Mouse (Mus musculus): ENCODE data around the gene Metap1d.

Gene Metap1d

GRCm38 (mm10) chr2:71453161-71453916, at the start of gene Metap1d:
TSS of gene Metap1d (plus strand) at chr2:71453276.
- WGBS, result under 1% methylated on average over 61 of the region's 61 CpGs

- 92% methylated on average over 1 of the region's 1 CpGs for WGBS
Observed at GRCm38 (mm10) chr2:71405613-71406012, 47.5 kb upstream of the Metap1d start.

GRCm38 (mm10) chr2:71418760-71419280, 34.3 kb upstream of the Metap1d start:
- WGBS, result 65% methylated on average over 3 of the region's 3 CpGs

- 84% methylated on average over 3 of the region's 3 CpGs for WGBS
Observed at GRCm38 (mm10) chr2:71419408-71419807, 33.7 kb upstream of the Metap1d start.

GRCm38 (mm10) chr2:71420895-71421425, 32.1 kb upstream of the Metap1d start:
- WGBS, result 88% methylated on average over 9 of the region's 9 CpGs

GRCm38 (mm10) chr2:71424545-71424944, 28.5 kb upstream of the Metap1d start:
- WGBS, result 81% methylated on average over 4 of the region's 4 CpGs

GRCm38 (mm10) chr2:71435440-71435839, 17.6 kb upstream of the Metap1d start:
- 86% methylated on average over 4 of the region's 4 CpGs for WGBS

- WGBS, result 65% methylated on average over 2 of the region's 2 CpGs
Observed at GRCm38 (mm10) chr2:71443376-71443775, 9.7 kb upstream of the Metap1d start.

- 45% methylated on average over 17 of the region's 17 CpGs for WGBS
Observed at GRCm38 (mm10) chr2:71445536-71446196, 7.4 kb upstream of the Metap1d start.

GRCm38 (mm10) chr2:71449604-71450003, 3.5 kb upstream of the Metap1d start:
- 30% methylated on average over 2 of the region's 2 CpGs for whole genome bisulfite sequencing

- whole genome bisulfite sequencing, result 63% methylated on average over 5 of the region's 5 CpGs
Observed at GRCm38 (mm10) chr2:71451761-71452160, 1.3 kb upstream of the Metap1d start.

GRCm38 (mm10) chr2:71453917-71454260, 813 bp downstream of the Metap1d start:
- 27% methylated on average over 4 of the region's 4 CpGs for WGBS

- 70% methylated on average over 13 of the region's 13 CpGs for WGBS
Observed at GRCm38 (mm10) chr2:71458624-71459023, 5.5 kb downstream of the Metap1d start.

- 97% methylated on average over 1 of the region's 1 CpGs for WGBS
Observed at GRCm38 (mm10) chr2:71459659-71460058, 6.6 kb downstream of the Metap1d start.

GRCm38 (mm10) chr2:71461139-71461538, 8.1 kb downstream of the Metap1d start:
- WGBS, result 77% methylated on average over 6 of the region's 6 CpGs

- WGBS, result 72% methylated on average over 7 of the region's 7 CpGs
Observed at GRCm38 (mm10) chr2:71461589-71461988, 8.5 kb downstream of the Metap1d start.

- WGBS, result 92% methylated on average over 4 of the region's 4 CpGs
Observed at GRCm38 (mm10) chr2:71462066-71462465, 9.0 kb downstream of the Metap1d start.

GRCm38 (mm10) chr2:71462553-71462952, 9.5 kb downstream of the Metap1d start:
- 75% methylated on average over 3 of the region's 3 CpGs for WGBS

- WGBS, result 59% methylated on average over 6 of the region's 6 CpGs
Observed at GRCm38 (mm10) chr2:71466103-71466502, 13.0 kb downstream of the Metap1d start.

GRCm38 (mm10) chr2:71466861-71467450, 13.9 kb downstream of the Metap1d start:
- WGBS, result 77% methylated on average over 11 of the region's 11 CpGs

- 95% methylated on average over 6 of the region's 6 CpGs for WGBS
Observed at GRCm38 (mm10) chr2:71471094-71471493, 18.0 kb downstream of the Metap1d start.

- 89% methylated on average over 7 of the region's 7 CpGs for WGBS
Observed at GRCm38 (mm10) chr2:71473830-71474229, 20.8 kb downstream of the Metap1d start.

Data from cerebral cortex, adult 2 months (tissue).